Mouse (Mus musculus) stomach, embryonic 15.5 days (tissue): Measurements from ENCODE around the gene Ahdc1. TPM values are rescaled to one million over a fixed set of nuclear protein-coding genes. Genes with fewer than 3 reads are reported as not detected.
A peak's percentile ranks its signal among the peaks of the same experiment; 100 is the strongest.

Experiments
- ATAC-seq: fragments of 200-750 bp; cut with Nextera tagmentation; 2 replicates; pipeline ENCODE4 v1.8.0; 2017; ENCODE audit warnings: low read depth, moderate number of reproducible peaks, moderate TSS enrichment; ENCODE audit not compliant: insufficient read depth, low FRiP score
- H3K27ac ChIP-seq: fragments of 300-500 bp; sonication (generic); 2 replicates; pipeline ENCODE4 v1.5.1; 2015; ENCODE audit warnings: mild to moderate bottlenecking, inconsistent platforms
- H3K27me3 ChIP-seq: fragments of 300-500 bp; sonication (generic); replicated peaks from 2 replicates; pipeline ENCODE4 v1.6.1; 2015; ENCODE audit warnings: inconsistent platforms
- H3K36me3 ChIP-seq: fragments of 300-500 bp; sonication (generic); 2 replicates; pipeline ENCODE4 v1.6.1; 2015; ENCODE audit warnings: inconsistent platforms
- H3K4me1 ChIP-seq: fragments of 300-500 bp; sonication (generic); 2 replicates; pipeline ENCODE4 v1.6.1; 2015; ENCODE audit warnings: inconsistent platforms
- H3K4me2 ChIP-seq: fragments of 300-500 bp; sonication (generic); 2 replicates; pipeline ENCODE4 v1.6.1; 2015; ENCODE audit warnings: mild to moderate bottlenecking, inconsistent platforms
- H3K4me3 ChIP-seq: fragments of 300-500 bp; sonication (generic); replicated peaks from 2 replicates; pipeline ENCODE4 v1.5.1; 2015; ENCODE audit warnings: inconsistent platforms
- H3K9ac ChIP-seq: fragments of 300-500 bp; sonication (generic); 2 replicates; pipeline ENCODE4 v1.6.1; 2015; ENCODE audit warnings: inconsistent platforms
- H3K9me3 ChIP-seq: fragments of 300-500 bp; sonication (generic); 2 replicates; pipeline ENCODE4 v1.6.1; 2016; ENCODE audit warnings: inconsistent platforms
- WGBS: fragments of 180-500 bp; shearing (Covaris S2); methylation state at CpG from one replicate; pipeline ENCODE4 v1.1.7; 2015; 5-methylcytosine and 5-hydroxymethylcytosine counted together
- polyA plus RNA-seq: library from polyadenylated mRNA; unstranded; fragments of >200 nt; fragmentation: Nextera tagmentation; extraction: Ambion mirVana; gene quantifications from 2 replicates; pipeline ENCODE4 v1.2.1, GENCODE M21; 2015

The Ahdc1 gene
- polyA plus RNA-seq, 1 experiment from 2014 or later = 9.3 TPM

DNA sequence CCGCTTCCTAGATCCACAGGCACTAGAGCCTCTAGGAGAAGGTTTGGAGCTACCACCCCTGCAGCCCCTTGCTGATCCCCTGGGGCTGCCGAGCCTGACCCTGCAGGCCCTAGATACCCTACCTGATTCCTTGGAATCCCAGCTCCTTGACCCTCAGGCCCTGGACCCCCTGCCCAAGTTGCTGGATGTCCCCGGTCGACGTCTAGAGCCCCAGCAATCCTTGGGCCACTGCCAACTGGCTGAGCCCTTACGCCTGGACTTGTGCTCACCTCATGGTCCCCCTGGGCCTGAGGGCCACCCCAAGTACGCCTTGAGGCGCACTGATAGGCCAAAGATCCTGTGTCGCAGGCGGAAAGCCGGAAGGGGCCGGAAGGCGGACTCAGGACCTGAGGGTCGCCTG is 51.2 kb downstream of the Ahdc1 start:
- H3K9me3 ChIP-seq = no peaks in the 10 kb centered on the region
- H3K4me3 ChIP-seq = no peak overlapping the region
- H3K36me3 ChIP-seq = peaks cover 62% of the 10 kb centered on the region
- H3K4me2 ChIP-seq = no peak overlapping the region
- peaks cover 28% of the 10 kb centered on the region for H3K4me1 ChIP-seq
- ATAC-seq = no peak
- no peak overlapping the region for H3K27ac ChIP-seq
- H3K9ac ChIP-seq = no peak overlapping the region
- WGBS = 91% methylated on average over 14 of the region's 14 CpGs
- H3K27me3 ChIP-seq = no peaks in the 10 kb centered on the region

GRCm38 (mm10) chr4:133063203-133063602 is 52.1 kb downstream of the Ahdc1 start:
- Histone ChIP-seq H3K9me3 (no peaks in the 10 kb centered on the region), H3K4me3 (no peak overlapping the region), H3K9ac (no peak overlapping the region), H3K27me3 (no peaks in the 10 kb centered on the region), H3K27ac (no peak overlapping the region), H3K4me2 (no peak overlapping the region), H3K4me1 (peaks cover 18% of the 10 kb centered on the region), H3K36me3 (peaks cover 62% of the 10 kb centered on the region)
- ATAC-seq = no peak
- 92% methylated on average over 18 of the region's 18 CpGs for WGBS

DNA sequence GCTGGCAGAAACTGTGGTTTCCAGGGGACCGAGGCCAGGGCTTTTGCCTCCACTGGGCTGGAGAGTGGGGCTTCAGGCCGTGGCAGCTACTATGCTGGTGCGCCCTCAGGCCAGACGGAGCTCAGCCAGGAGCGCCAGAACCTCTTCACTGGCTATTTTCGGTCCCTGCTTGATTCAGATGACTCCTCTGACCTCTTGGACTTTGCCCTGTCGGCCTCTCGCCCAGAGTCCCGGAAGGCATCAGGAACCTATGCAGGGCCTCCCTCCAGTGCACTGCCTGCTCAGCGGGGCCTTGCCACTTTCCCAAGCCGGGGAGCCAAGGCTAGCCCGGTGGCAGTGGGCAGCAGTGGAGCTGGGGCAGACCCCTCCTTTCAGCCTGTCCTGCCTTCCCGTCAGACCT is 52.7 kb downstream of the Ahdc1 start:
- Histone ChIP-seq H3K36me3 (peaks cover 62% of the 10 kb centered on the region), H3K4me3 (no peak overlapping the region), H3K4me1 (peaks cover 13% of the 10 kb centered on the region), H3K27me3 (no peaks in the 10 kb centered on the region), H3K4me2 (no peak overlapping the region), H3K27ac (no peak overlapping the region), H3K9me3 (no peaks in the 10 kb centered on the region), H3K9ac (no peak overlapping the region)
- 75% methylated on average over 13 of the region's 13 CpGs for WGBS
- no peak for ATAC-seq

DNA sequence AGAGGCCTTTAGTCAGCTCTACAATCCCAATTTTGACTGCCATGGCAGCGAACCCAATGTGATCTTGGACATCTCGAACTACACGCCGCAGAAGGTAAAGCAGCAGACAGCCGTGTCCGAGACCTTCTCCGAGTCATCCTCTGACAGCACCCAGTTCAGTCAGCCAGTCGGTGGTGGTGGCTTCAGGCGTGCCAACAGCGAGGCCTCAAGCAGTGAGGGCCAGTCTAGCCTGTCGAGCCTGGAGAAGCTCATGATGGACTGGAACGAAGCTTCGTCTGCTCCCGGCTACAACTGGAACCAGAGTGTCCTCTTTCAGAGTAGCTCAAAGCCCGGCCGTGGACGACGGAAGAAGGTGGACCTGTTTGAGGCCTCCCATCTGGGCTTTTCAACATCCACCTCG is 53.7 kb downstream of the Ahdc1 start:
- ATAC-seq = no peak
- Histone ChIP-seq H3K4me2 (no peak overlapping the region), H3K4me3 (no peak overlapping the region), H3K4me1 (0 out of 2 replicates have a peak, but pooled peaks cover 4% of the 10 kb centered on the region), H3K9ac (no peak overlapping the region), H3K36me3 (peaks cover 62% of the 10 kb centered on the region), H3K9me3 (no peaks in the 10 kb centered on the region), H3K27me3 (no peaks in the 10 kb centered on the region), H3K27ac (no peak overlapping the region)
- WGBS = 88% methylated on average over 19 of the region's 19 CpGs

DNA sequence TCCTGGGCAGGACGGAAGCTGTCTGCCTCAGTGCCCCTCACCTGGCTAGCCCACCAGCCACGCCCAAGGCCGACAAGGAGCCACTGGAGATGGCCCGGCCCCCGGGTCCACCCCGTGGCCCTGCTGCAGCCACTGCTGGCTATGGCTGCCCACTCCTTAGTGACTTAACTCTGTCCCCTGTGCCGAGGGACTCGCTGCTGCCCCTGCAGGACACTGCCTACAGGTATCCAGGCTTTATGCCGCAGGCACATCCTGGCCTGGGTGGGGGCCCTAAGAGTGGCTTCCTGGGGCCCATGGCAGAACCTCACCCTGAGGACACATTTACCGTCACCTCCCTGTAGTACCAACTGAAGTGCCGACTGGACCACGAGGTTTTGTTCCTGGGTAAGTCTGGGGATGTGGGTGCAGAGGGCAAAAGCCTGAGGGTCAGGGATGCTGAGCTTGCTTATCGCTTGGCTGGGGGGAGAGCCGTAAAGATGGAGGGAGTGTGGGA is 54.9 kb downstream of the Ahdc1 start:
- H3K36me3 ChIP-seq = peaks cover 60% of the 10 kb centered on the region
- H3K4me2 ChIP-seq = no peak overlapping the region
- H3K4me3 ChIP-seq = no peak overlapping the region
- no peaks in the 10 kb centered on the region for H3K27me3 ChIP-seq
- H3K27ac ChIP-seq = no peak overlapping the region
- H3K9me3 ChIP-seq = no peaks in the 10 kb centered on the region
- no peaks in the 10 kb centered on the region for H3K4me1 ChIP-seq
- no peak overlapping the region for H3K9ac ChIP-seq
- 91% methylated on average over 14 of the region's 14 CpGs for WGBS
- ATAC-seq = no peak

- no peak for ATAC-seq
- no peaks in the 10 kb centered on the region for H3K27me3 ChIP-seq
- peak overlapping the region; percentile 12; the same call in 1 of the 2 replicates for H3K27ac ChIP-seq
- H3K36me3 ChIP-seq = peaks cover 40% of the 10 kb centered on the region
- H3K4me3 ChIP-seq = no peak overlapping the region
- no peak overlapping the region for H3K4me2 ChIP-seq
- H3K9ac ChIP-seq = no peak overlapping the region
- peaks cover 8% of the 10 kb centered on the region for H3K4me1 ChIP-seq
- whole genome bisulfite sequencing = 75% methylated on average over 12 of the region's 12 CpGs
- H3K9me3 ChIP-seq = no peaks in the 10 kb centered on the region
Measured at GRCm38 (mm10) chr4:133068400-133069138, 57.5 kb downstream of the Ahdc1 start.

DNA sequence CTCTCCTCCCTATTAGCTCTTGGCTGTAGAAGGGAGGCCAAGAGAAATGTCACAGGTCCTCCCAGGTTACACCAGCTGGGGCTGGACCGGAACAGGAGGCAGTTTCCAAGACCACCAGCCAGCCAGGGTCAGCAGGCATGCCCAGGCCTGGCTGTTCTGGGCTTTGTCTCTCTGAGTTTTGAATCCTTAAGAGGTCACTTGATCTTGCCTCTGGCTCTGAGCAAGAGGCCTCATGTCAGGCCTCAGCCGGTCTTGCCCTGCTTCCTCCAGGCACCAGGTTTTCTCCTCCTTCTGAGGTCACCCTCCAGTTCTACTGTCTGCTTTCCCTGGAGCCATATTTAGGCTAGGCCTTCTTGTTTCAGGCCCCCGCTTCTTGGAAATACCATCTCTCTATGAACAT is 59.3 kb downstream of the Ahdc1 start:
- peaks cover 26% of the 10 kb centered on the region for H3K36me3 ChIP-seq
- no peak overlapping the region for H3K4me2 ChIP-seq
- H3K4me1 ChIP-seq = peaks cover 15% of the 10 kb centered on the region
- ATAC-seq = no peak
- H3K27ac ChIP-seq = peak overlapping the region; percentile 35; the same call in 1 of the 2 replicates
- no peaks in the 10 kb centered on the region for H3K9me3 ChIP-seq
- H3K27me3 ChIP-seq = no peaks in the 10 kb centered on the region
- H3K4me3 ChIP-seq = no peak overlapping the region
- no peak overlapping the region for H3K9ac ChIP-seq
- 71% methylated on average over 3 of the region's 3 CpGs for WGBS

GRCm38 (mm10) chr4:133070821-133071372 is 59.8 kb downstream of the Ahdc1 start:
- no peak overlapping the region for H3K4me2 ChIP-seq
- no peaks in the 10 kb centered on the region for H3K27me3 ChIP-seq
- no peak overlapping the region for H3K9ac ChIP-seq
- 80% methylated on average over 5 of the region's 5 CpGs for WGBS
- H3K27ac ChIP-seq = no peak overlapping the region
- no peaks in the 10 kb centered on the region for H3K9me3 ChIP-seq
- H3K36me3 ChIP-seq = peaks cover 21% of the 10 kb centered on the region
- no peak for ATAC-seq
- H3K4me3 ChIP-seq = no peak overlapping the region
- H3K4me1 ChIP-seq = peaks cover 15% of the 10 kb centered on the region

GRCm38 (mm10) chr4:133073192-133073591 is 62.1 kb downstream of the Ahdc1 start:
- Histone ChIP-seq H3K27ac (0 out of 2 replicates have a peak overlapping the region, but pooled peaks have one; percentile 12), H3K9ac (no peak overlapping the region), H3K27me3 (no peaks in the 10 kb centered on the region), H3K4me1 (peaks cover 23% of the 10 kb centered on the region), H3K9me3 (no peaks in the 10 kb centered on the region), H3K36me3 (peaks cover 20% of the 10 kb centered on the region; the same call in 1 of the 2 replicates), H3K4me3 (no peak overlapping the region), H3K4me2 (no peak overlapping the region)
- 53% methylated on average over 8 of the region's 8 CpGs for WGBS
- ATAC-seq = no peak

- ATAC-seq = peak; percentile 21; the same call in 1 of the 2 replicates
- no peak overlapping the region for H3K9ac ChIP-seq
- no peak overlapping the region for H3K4me2 ChIP-seq
- H3K27ac ChIP-seq = peak overlapping the region; percentile 12; the same call in 1 of the 2 replicates
- H3K27me3 ChIP-seq = no peaks in the 10 kb centered on the region
- H3K4me3 ChIP-seq = no peak overlapping the region
- H3K9me3 ChIP-seq = no peaks in the 10 kb centered on the region
- peaks cover 31% of the 10 kb centered on the region for H3K4me1 ChIP-seq
- H3K36me3 ChIP-seq = peaks cover 26% of the 10 kb centered on the region; the same call in 1 of the 2 replicates
- WGBS = 44% methylated on average over 9 of the region's 9 CpGs
Measured at GRCm38 (mm10) chr4:133074070-133074819, 63.2 kb downstream of the Ahdc1 start.

GRCm38 (mm10) chr4:133074894-133075572 is 64.0 kb downstream of the Ahdc1 start:
- H3K4me3 ChIP-seq = no peak overlapping the region
- H3K27me3 ChIP-seq = no peaks in the 10 kb centered on the region
- no peak overlapping the region for H3K27ac ChIP-seq
- no peak for ATAC-seq
- 50% methylated on average over 8 of the region's 8 CpGs for WGBS
- H3K4me1 ChIP-seq = peaks cover 34% of the 10 kb centered on the region
- peaks cover 26% of the 10 kb centered on the region; the same call in 1 of the 2 replicates for H3K36me3 ChIP-seq
- H3K4me2 ChIP-seq = no peak overlapping the region
- H3K9me3 ChIP-seq = no peaks in the 10 kb centered on the region
- H3K9ac ChIP-seq = no peak overlapping the region
